Mouse (Mus musculus) liver, embryonic 11.5 days (tissue): ENCODE measurements around the gene Kif5a. TPM values are rescaled to one million over a fixed set of nuclear protein-coding genes. Genes with fewer than 3 reads are reported as not detected.

Source experiments
- ATAC-seq: fragments of 200-750 bp; cut with Nextera tagmentation; replicated peaks from 2 replicates; pipeline ENCODE4 v1.8.0; 2017; ENCODE audit warnings: moderate number of reproducible peaks, mild to moderate bottlenecking, moderate TSS enrichment, moderate library complexity; ENCODE audit not compliant: low FRiP score
- DNase-seq: peaks from one replicate; pipeline ENCODE4 v3.0.0-alpha.2; 2017; ENCODE audit warnings: low spot score
- H3K27ac ChIP-seq: fragments of 300-500 bp; sonication (generic); 2 replicates; pipeline ENCODE4 v1.5.1; 2014; ENCODE audit warnings: mild to moderate bottlenecking, low read depth, low read length, control low read depth
- H3K27me3 ChIP-seq: fragments of 300-500 bp; sonication (generic); replicated peaks from 2 replicates; pipeline ENCODE4 v1.6.1; 2014; ENCODE audit warnings: low read length, mixed read lengths; ENCODE audit not compliant: control insufficient read depth, insufficient read depth
- H3K36me3 ChIP-seq: fragments of 300-500 bp; sonication (generic); 2 replicates; pipeline ENCODE4 v1.6.1; 2014; ENCODE audit warnings: mild to moderate bottlenecking, low read length, moderate library complexity, mixed read lengths; ENCODE audit not compliant: control insufficient read depth, insufficient read depth
- H3K4me1 ChIP-seq: fragments of 300-500 bp; sonication (generic); replicated peaks from 2 replicates; pipeline ENCODE4 v1.6.1; 2014; ENCODE audit warnings: low read length, mixed read lengths; ENCODE audit not compliant: control insufficient read depth, insufficient read depth
- H3K4me2 ChIP-seq: fragments of 300-500 bp; sonication (generic); 2 replicates; pipeline ENCODE4 v1.6.1; 2014; ENCODE audit warnings: mild to moderate bottlenecking, control low read depth, moderate library complexity
- H3K4me3 ChIP-seq: fragments of 300-500 bp; sonication (generic); 2 replicates; pipeline ENCODE4 v1.5.1; 2014; ENCODE audit warnings: low read depth, low read length, control low read depth
- H3K9ac ChIP-seq: fragments of 300-500 bp; sonication (generic); 2 replicates; pipeline ENCODE4 v1.6.1; 2014; ENCODE audit warnings: low read depth, low read length, control low read depth
- H3K9me3 ChIP-seq: fragments of 300-500 bp; sonication (generic); 2 replicates; pipeline ENCODE4 v1.6.1; 2016; ENCODE audit warnings: low read length, inconsistent platforms, mixed read lengths; ENCODE audit not compliant: control insufficient read depth
- WGBS: fragments of 180-500 bp; shearing (Covaris S2); extraction: QIAGEN DNeasy Blood & Tissue Kit; methylation state at CpG from one replicate; pipeline ENCODE4 v1.1.7; 2014; 5-methylcytosine and 5-hydroxymethylcytosine counted together
- polyA plus RNA-seq: library from polyadenylated mRNA; unstranded; fragments of >200 nt; fragmentation: Nextera tagmentation; extraction: Ambion mirVana; gene quantifications from 2 replicates; pipeline ENCODE4 v1.2.1, GENCODE M21; 2014

The Kif5a gene
- polyA plus RNA-seq, 1 experiment from 2014 or later = 1.4 TPM

DNA sequence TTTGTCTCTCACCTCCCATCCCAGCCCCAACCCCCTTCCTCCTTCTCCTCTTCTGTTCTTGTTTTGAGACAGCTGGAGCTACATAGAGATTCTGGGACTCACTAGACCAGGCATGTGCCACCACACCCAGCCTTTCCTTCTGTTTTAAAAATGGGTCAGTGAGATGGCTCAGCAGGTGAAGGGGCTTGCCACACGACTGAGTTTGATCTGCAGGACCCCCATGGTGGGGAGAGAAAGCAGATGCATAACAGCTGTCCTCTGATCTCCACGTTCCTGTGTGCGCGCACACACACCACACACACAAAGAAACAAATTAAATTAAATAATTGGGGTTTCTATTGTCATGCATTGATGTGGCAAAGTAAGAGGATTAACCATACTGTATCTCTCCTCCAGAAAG is 1.8 kb upstream of the Kif5a start:
- peaks cover 5% of the 10 kb centered on the region; the same call in 1 of the 2 replicates for H3K36me3 ChIP-seq
- ATAC-seq (no peak), DNase-seq (no peak)
- H3K4me1 ChIP-seq = peaks cover 30% of the 10 kb centered on the region
- H3K4me3 ChIP-seq = no peak overlapping the region
- peaks cover 25% of the 10 kb centered on the region for H3K27me3 ChIP-seq
- no peak overlapping the region for H3K4me2 ChIP-seq
- no peak overlapping the region for H3K9ac ChIP-seq
- no peak overlapping the region for H3K27ac ChIP-seq
- 75% methylated on average over 4 of the region's 4 CpGs for WGBS
- no peaks in the 10 kb centered on the region for H3K9me3 ChIP-seq

DNA sequence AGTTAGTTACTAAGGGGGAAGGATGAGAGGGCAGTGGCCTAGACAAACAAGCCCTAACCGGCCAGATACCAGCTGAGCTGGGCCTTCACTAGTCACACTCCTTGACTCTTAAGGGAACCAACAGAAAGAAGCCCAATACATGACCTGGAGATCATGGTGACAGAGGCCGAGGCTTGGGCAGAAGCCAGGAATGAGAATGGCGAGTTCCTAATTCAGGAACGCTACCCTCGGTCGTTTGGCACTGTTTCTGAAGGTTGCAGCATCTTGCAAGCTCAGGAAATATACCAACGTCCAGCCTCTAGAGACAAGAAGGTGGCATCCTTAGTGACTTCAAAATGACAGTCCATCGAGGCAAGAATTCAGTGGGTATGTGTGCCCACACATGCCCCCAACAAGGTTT is 1.2 kb upstream of the Kif5a start:
- DNase-seq = no peak
- WGBS = 75% methylated on average over 8 of the region's 8 CpGs
- Histone ChIP-seq H3K27me3 (peaks cover 25% of the 10 kb centered on the region), H3K4me3 (no peak overlapping the region), H3K9me3 (no peaks in the 10 kb centered on the region), H3K36me3 (peaks cover 3% of the 10 kb centered on the region; the same call in 1 of the 2 replicates), H3K4me2 (no peak overlapping the region), H3K4me1 (peaks cover 28% of the 10 kb centered on the region), H3K9ac (no peak overlapping the region), H3K27ac (no peak overlapping the region)
- no peak for ATAC-seq

DNA sequence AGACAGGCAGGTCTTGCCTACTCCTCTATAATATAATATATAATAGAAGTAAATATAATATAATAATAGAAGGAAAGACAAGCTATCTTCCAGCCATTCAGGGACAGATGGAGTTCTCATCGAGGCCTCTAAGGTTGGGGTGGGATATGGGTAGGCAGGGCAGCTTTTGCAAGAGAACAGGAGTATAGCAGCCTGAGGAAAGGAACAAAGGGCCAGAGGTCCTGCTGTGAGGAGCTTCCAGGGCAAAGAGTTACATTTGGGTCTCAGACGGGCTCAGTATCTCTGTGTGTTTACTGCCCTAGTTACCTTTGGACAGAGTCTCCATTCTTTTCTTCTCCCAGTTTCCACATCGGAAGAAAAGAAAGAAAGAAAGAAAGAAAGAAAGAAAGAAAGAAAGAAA is 483 bp upstream of the Kif5a start:
- H3K9me3 ChIP-seq = no peaks in the 10 kb centered on the region
- WGBS = 65% methylated on average over 3 of the region's 3 CpGs
- no peak overlapping the region for H3K27ac ChIP-seq
- H3K9ac ChIP-seq = no peak overlapping the region
- H3K27me3 ChIP-seq = peaks cover 25% of the 10 kb centered on the region
- H3K36me3 ChIP-seq = peaks cover 3% of the 10 kb centered on the region; the same call in 1 of the 2 replicates
- no peak overlapping the region for H3K4me3 ChIP-seq
- ATAC-seq (no peak), DNase-seq (no peak)
- H3K4me1 ChIP-seq = peaks cover 21% of the 10 kb centered on the region
- H3K4me2 ChIP-seq = no peak overlapping the region; the same call in 1 of the 2 replicates

DNA sequence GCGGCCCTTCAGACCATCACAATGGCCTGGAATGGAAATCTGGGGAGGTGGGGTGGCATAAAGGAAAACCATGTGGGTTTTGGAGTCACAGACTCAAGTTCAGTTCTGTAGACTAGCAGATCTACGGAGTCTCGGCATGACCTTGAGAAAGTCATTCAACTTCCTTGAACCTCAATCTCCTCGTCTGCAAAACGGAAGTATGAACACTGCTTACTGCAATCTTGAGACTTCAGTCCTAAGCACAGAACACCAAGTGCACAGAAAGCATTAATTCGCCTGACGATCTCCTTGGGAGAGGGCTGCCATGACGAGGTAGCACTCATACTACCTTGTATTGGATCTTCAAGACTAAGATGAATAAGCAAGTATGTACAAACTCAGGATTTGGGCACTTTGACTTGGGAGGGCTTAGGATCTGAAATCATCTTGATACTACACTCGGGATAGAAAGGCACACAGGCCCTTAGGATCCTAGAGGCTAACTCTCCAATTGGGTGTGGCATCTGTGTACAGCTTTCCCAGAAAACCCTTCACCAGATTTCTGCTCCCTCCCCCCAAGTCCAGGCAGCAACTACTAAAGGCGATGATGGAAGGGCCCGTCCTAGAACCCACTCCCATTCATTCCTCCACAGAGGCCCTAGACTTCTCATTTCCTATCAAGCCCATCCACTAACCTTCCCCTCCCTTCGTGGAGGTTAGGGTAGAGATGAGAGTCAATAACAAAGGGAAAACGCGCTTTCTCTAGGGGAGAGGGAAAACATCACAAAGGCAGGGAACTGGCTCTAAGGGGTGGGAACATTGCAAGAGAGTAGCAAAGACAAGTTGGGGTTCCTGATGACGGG is 1.2 kb downstream of the Kif5a start:
- ATAC-seq = no peak
- Histone ChIP-seq H3K9me3 (no peaks in the 10 kb centered on the region), H3K9ac (no peak overlapping the region), H3K27ac (no peak overlapping the region), H3K4me3 (peak overlapping the region; percentile 52; the same call in 1 of the 2 replicates), H3K27me3 (peaks cover 25% of the 10 kb centered on the region), H3K4me1 (peaks cover 8% of the 10 kb centered on the region), H3K36me3 (no peaks in the 10 kb centered on the region), H3K4me2 (peak overlapping the region; percentile 91; the same call in 1 of the 2 replicates)
- no peak for DNase-seq
- WGBS = 66% methylated on average over 15 of the region's 15 CpGs

DNA sequence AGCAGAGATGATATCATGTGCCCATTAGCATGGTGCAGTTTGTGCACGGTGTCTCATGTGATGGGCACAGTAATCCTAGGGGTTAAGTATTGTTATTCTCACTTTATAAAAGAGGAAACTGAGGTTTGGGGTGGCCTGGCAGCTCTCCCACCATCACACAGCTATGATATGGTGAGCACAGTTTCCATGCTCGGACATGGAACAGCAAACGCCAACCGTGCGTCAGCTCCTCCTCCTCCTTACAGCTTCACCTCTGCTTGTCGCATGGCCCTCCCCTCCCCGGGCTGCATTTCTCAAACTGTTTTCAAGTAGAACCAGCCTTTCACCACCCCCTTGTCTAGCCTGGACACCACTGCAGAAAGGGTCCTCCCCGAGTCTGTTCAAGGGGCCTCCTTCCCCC is 4.7 kb downstream of the Kif5a start:
- peaks cover 18% of the 10 kb centered on the region for H3K27me3 ChIP-seq
- H3K9me3 ChIP-seq = no peaks in the 10 kb centered on the region
- DNase-seq (no peak), ATAC-seq (no peak)
- no peak overlapping the region for H3K9ac ChIP-seq
- no peak overlapping the region for H3K27ac ChIP-seq
- H3K4me3 ChIP-seq = no peak overlapping the region
- no peak overlapping the region for H3K4me2 ChIP-seq
- WGBS = 79% methylated on average over 8 of the region's 8 CpGs
- H3K36me3 ChIP-seq = no peaks in the 10 kb centered on the region
- H3K4me1 ChIP-seq = peaks cover 6% of the 10 kb centered on the region; the same call in 1 of the 2 replicates

DNA sequence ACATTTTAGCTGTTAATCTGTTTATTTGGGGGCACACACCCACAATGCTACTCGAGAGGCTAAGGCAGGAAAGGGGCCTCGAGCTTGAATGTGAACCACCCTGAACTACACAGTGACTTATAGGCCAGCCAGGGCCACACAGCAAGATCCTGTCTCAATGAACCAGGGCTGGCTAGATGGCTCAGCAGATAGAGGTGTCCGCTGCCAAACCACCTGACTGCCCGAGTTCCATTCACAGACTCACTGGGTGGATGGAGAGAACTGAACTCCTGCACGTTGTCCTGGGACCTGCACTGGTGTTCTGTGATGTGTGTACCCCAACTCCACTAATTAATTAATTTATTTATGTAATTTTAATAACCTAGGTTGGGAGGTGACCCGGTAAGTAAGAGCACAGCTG is 5.4 kb downstream of the Kif5a start:
- no peak overlapping the region for H3K4me3 ChIP-seq
- DNase-seq (no peak), ATAC-seq (no peak)
- no peaks in the 10 kb centered on the region for H3K9me3 ChIP-seq
- peaks cover 11% of the 10 kb centered on the region for H3K27me3 ChIP-seq
- no peaks in the 10 kb centered on the region for H3K36me3 ChIP-seq
- 75% methylated on average over 6 of the region's 6 CpGs for WGBS
- peaks cover 3% of the 10 kb centered on the region; the same call in 1 of the 2 replicates for H3K4me1 ChIP-seq
- H3K9ac ChIP-seq = no peak overlapping the region
- H3K4me2 ChIP-seq = no peak overlapping the region
- no peak overlapping the region for H3K27ac ChIP-seq

DNA sequence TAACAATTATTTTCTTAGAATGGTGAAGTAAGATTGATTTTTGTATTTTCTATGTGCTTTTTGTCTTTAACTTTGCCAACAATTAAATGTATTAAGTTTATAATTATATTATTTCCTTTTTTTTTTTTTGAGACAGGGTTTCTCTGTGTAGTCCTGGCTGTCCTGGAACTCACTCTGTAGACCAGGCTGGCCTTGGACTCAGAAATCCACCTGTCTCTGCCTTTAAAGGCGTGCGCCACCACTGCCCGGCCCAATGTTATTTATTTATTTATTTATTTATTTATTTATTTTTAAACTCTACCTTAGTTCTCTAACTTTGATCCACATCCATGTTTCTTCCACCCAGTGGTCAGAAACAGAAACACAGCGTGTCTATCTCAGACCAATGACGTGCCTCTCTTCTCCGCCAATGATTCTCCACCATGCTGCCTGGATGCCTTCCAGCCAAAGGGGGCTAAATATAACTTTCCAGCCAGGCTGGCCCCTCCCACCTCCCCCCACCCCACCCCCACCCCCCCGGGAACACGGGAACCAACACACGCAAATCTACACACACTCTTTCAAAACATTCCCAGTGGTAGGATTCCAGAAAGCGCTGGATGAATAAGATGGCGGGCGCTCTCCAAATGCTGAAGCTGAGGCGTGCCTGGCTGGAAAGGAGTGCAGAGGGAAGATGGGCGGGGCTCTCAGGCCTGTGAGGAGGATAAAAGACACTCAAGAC is 7.4 kb downstream of the Kif5a start:
- 24% methylated on average over 14 of the region's 14 CpGs for WGBS
- no peak for ATAC-seq
- no peaks in the 10 kb centered on the region for H3K9me3 ChIP-seq
- no peaks in the 10 kb centered on the region for H3K36me3 ChIP-seq
- no peaks in the 10 kb centered on the region for H3K27me3 ChIP-seq
- no peak overlapping the region for H3K4me3 ChIP-seq
- H3K9ac ChIP-seq = no peak overlapping the region
- H3K4me1 ChIP-seq = no peaks in the 10 kb centered on the region
- peak; percentile 65 for DNase-seq
- no peak overlapping the region for H3K27ac ChIP-seq
- peak overlapping the region; percentile 7; the same call in 1 of the 2 replicates for H3K4me2 ChIP-seq

DNA sequence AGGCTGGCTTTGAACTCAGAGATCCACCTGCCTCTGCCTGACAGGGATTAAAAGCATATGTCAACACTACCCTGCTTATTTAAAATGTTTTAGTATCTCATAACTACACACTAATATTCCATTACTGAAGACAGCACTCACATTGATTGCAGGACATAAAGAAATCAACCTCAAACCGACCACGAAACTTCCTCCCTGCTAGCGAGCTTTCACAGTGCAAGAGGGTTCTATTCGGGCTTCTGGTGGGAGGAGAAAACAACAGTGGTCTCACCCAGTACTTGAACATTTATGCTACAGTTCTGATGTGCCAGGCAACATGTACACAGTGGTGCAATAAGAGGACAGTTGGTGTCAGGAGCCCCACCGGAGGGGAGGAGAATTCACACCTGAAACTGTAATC is 12.3 kb downstream of the Kif5a start:
- H3K4me2 ChIP-seq = no peak overlapping the region
- H3K9me3 ChIP-seq = no peaks in the 10 kb centered on the region
- no peaks in the 10 kb centered on the region; the same call in 1 of the 2 replicates for H3K27me3 ChIP-seq
- no peak overlapping the region for H3K9ac ChIP-seq
- no peak overlapping the region for H3K4me3 ChIP-seq
- no peak for DNase-seq
- no peaks in the 10 kb centered on the region for H3K4me1 ChIP-seq
- H3K36me3 ChIP-seq = no peaks in the 10 kb centered on the region
- no peak overlapping the region for H3K27ac ChIP-seq
- ATAC-seq = no peak
- WGBS = 55% methylated on average over 5 of the region's 5 CpGs
